Mouse (Mus musculus): Measurements from ENCODE around the gene Asrgl1.

DNA sequence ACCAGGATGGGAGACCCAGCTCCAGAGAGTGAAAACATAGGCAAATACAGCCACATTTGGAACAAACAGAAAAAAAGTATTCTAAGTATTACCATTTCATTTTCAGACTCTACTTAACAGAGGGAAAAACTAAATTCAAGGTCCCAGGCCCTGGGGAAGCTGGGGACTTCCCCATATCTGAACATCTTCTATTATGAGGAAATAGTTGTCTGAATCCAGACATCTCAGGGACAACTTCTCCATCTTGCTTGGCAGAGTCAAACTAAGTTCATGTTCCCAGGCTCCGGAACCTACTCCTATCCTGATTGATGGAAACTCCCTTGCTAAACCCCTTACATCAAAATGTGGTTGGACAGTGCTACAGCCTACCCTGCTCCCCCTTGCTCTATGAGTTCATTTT, 13.0 kb downstream of the Asrgl1 start:
- no peak for TF ChIP-seq GATA1 (IDR thresholded peaks at IDR 0.05; ENCODE audit: borderline replicate concordance, low read length)
- TF ChIP-seq FLI1 (IDR thresholded peaks at IDR 0.05; ENCODE audit: low read length), result no peak

All from megakaryocyte, embryonic 14.5 days (primary cell).